Comparison of ENCODE assay signal across 17 mouse cellular contexts in genomic region chr6:17913315-17913714, GRCm38 (mm10).
"Had no signal": no experiment of that assay in that cellular context is flagged by ENCODE, and none has a peak within 500 bp of the region (broad histone marks: within the 10 kb centered on the region; RNA-seq: fewer than 3 reads in every experiment).

No protein-coding gene starts in this region.

- H3K4me3 ChIP-seq: liver, embryonic 12.5 days; myocyte; neural tube, embryonic 13.5 days; neural tube, embryonic 15.5 days had no signal

- H3K27me3 ChIP-seq: liver, embryonic 12.5 days; neural tube, embryonic 13.5 days; neural tube, embryonic 15.5 days had no signal

- H3K27ac ChIP-seq: liver, embryonic 12.5 days; liver, embryonic 14.5 days; neural tube, embryonic 13.5 days; neural tube, embryonic 15.5 days had no signal

- H3K36me3 ChIP-seq: liver, embryonic 12.5 days had no signal

- H3K9me3 ChIP-seq: liver, embryonic 12.5 days; neural tube, embryonic 13.5 days; neural tube, embryonic 15.5 days had no signal

- H3K4me2 ChIP-seq: liver, embryonic 12.5 days; lung, embryonic 14.5 days; neural tube, embryonic 13.5 days; neural tube, embryonic 15.5 days had no signal

- DNase-seq: lung, adult 18-20 months; lung, embryonic 14.5 days; lung, postnatal 10 days; lung, postnatal 4 days; retina, postnatal 1 day; right cerebral cortex, adult 18-20 months; right cerebral cortex, postnatal 25 days; right cerebral cortex, postnatal 4 days; spleen, adult 18-20 months; thymus, adult 18-20 months; thymus, postnatal 14 days; thymus, postnatal 36 days had no signal

- ATAC-seq: liver, embryonic 12.5 days had no signal

- H3K4me1 ChIP-seq: liver, embryonic 12.5 days; neural tube, embryonic 13.5 days; neural tube, embryonic 15.5 days had no signal

- H3K9ac ChIP-seq: liver, embryonic 12.5 days; liver, embryonic 14.5 days; lung, embryonic 14.5 days; neural tube, embryonic 13.5 days; neural tube, embryonic 15.5 days had no signal
